Mouse (Mus musculus) Patski (cell line): ENCODE measurements around the gene Slfn5. TPM values are rescaled to one million over a fixed set of nuclear protein-coding genes. Genes with fewer than 3 reads are reported as not detected.
A peak's percentile ranks its signal among the peaks of the same experiment; 100 is the strongest.

Experiments
- ATAC-seq: fragments of 100-300 bp; one replicate; pipeline ENCODE4 v1.8.0; 2021
- CTCF ChIA-PET: fragments of 350-600 bp; sonication (Branson Sonifier 250); formaldehyde crosslinking; loops from one replicate; lab custom pipeline; 2022; ENCODE audit warnings: inconsistent platforms; lab: Charles Lee
- POLR2A ChIA-PET: fragments of 350-600 bp; sonication (Branson Sonifier 250); formaldehyde crosslinking; loops from one replicate; lab custom pipeline; 2022; ENCODE audit warnings: antibody characterized with exemption, inconsistent platforms; lab: Charles Lee
- DNase-seq: peaks from one replicate; pipeline ENCODE4 v3.0.0-alpha.2; 2011; ENCODE audit warnings: low read depth, low spot score
- H3K27me3 ChIP-seq: fragments of 371-371 bp; one replicate; pipeline ENCODE4 v1.5.1; 2021
- CTCF ChIP-seq: fragments of 100-300 bp; IDR thresholded peaks from one replicate; pipeline ENCODE4 v1.5.1; 2021
- in situ Hi-C: fragments of 300-500 bp; cut with MboI; formaldehyde crosslinking; loops from 3 replicates; pipeline ENCODE4 v1.11.1; 2018; ENCODE audit warnings: low pct_unique_long_range_greater_than_20kb, mixed read lengths
- polyA plus RNA-seq: library from polyadenylated mRNA; unstranded; gene quantifications from one replicate; pipeline ENCODE4 v1.2.3, GENCODE M21; 2021

Gene Slfn5
- not detected for polyA plus RNA-seq

- peaks cover 32% of the 10 kb centered on the region for H3K27me3 ChIP-seq
- in situ Hi-C loops: no loop called here
- TF ChIP-seq CTCF: no peak
- DNase-seq: no peak
- CTCF ChIA-PET: interaction anchor here (2.1 kb wide), 1 partner anchor 9 kb away, joined by 13 read pairs; no protein-coding TSS in a partner anchor
- POLR2A ChIA-PET: no interaction called here
- ATAC-seq: no peak
These were observed at the start of gene Slfn5 for GRCm38 (mm10) chr11:82950736-82951481. Gene Slfn5 (plus strand): TSS chr11:82951349.

GRCm38 (mm10) chr11:82901606-82902310, 49.4 kb upstream of the Slfn5 start:
- CTCF ChIA-PET: no interaction called here
- in situ Hi-C loops: loop anchor here (25.0 kb wide), 1 partner anchor 286 kb away; the partner anchor contains the start of genes Slfn3 and Slfn4
- no peak for DNase-seq
- no peak for ATAC-seq
- no peak for TF ChIP-seq CTCF
- no peaks in the 10 kb centered on the region for H3K27me3 ChIP-seq
- POLR2A ChIA-PET: no interaction called here

GRCm38 (mm10) chr11:82904952-82905351, 46.2 kb upstream of the Slfn5 start:
- ChIA-PET CTCF (interaction anchor here (0.8 to 1.7 kb wide), 3 partner anchors 9 to 11 kb away, joined by 3 to 4 read pairs (median 3); no protein-coding TSS in a partner anchor), POLR2A (no interaction called here)
- DNase-seq: no peak
- ATAC-seq: no peak
- H3K27me3 ChIP-seq: no peaks in the 10 kb centered on the region
- TF ChIP-seq CTCF: no peak
- in situ Hi-C loops: loop anchor here (25.0 kb wide), 1 partner anchor 282 kb away; the partner anchor contains the start of genes Slfn3 and Slfn4

GRCm38 (mm10) chr11:82905816-82906215, 45.3 kb upstream of the Slfn5 start:
- POLR2A ChIA-PET: no interaction called here
- CTCF ChIA-PET: interaction anchor here (1.0 to 1.2 kb wide), 2 partner anchors 8 to 12 kb away, joined by 3 read pairs; no protein-coding TSS in a partner anchor
- no peaks in the 10 kb centered on the region for H3K27me3 ChIP-seq
- no peak for DNase-seq
- in situ Hi-C loops: loop anchor here (25.0 kb wide), 1 partner anchor 281 kb away; the partner anchor contains the start of genes Slfn3 and Slfn4
- no peak for ATAC-seq
- TF ChIP-seq CTCF: no peak

- ChIA-PET POLR2A (interaction anchor here (0.9 kb wide), 1 partner anchor 17 kb away, joined by 4 read pairs; the partner anchor contains the start of gene Fndc8), CTCF (interaction anchor here (1.2 to 1.6 kb wide), 3 partner anchors 11 to 17 kb away, joined by 4 to 6 read pairs (median 5); partner anchors contain the start of genes Fndc8 and Rad51d)
- in situ Hi-C loops: loop anchor here (25.0 kb wide), 1 partner anchor 279 kb away; the partner anchor contains the start of genes Slfn3 and Slfn4
- TF ChIP-seq CTCF: peak; percentile 99
- H3K27me3 ChIP-seq: no peaks in the 10 kb centered on the region
- DNase-seq (no peak), ATAC-seq (peak; percentile 83)
These were observed 43.2 kb upstream of the Slfn5 start, which contains the start of gene Nle1 for GRCm38 (mm10) chr11:82907651-82908607. Gene Nle1 (minus strand): TSS chr11:82908411.

- ChIA-PET POLR2A (no interaction called here), CTCF (interaction anchor here (1.2 to 1.6 kb wide), 2 partner anchors 11 to 18 kb away, joined by 5 to 6 read pairs; partner anchors contain the start of gene Rad51d)
- H3K27me3 ChIP-seq: peaks cover 1% of the 10 kb centered on the region
- in situ Hi-C loops: loop anchor here (25.0 kb wide), 1 partner anchor 279 kb away; the partner anchor contains the start of genes Slfn3 and Slfn4
- TF ChIP-seq CTCF: no peak
- ATAC-seq: no peak
- no peak for DNase-seq
These were observed 42.5 kb upstream of the Slfn5 start for GRCm38 (mm10) chr11:82908608-82908989.

- ATAC-seq (no peak), DNase-seq (no peak)
- in situ Hi-C loops: loop anchor here (10.0 to 25.0 kb wide), 2 partner anchors 277 to 355 kb away; partner anchors contain the start of genes Slfn3 and Slfn4
- peaks cover 3% of the 10 kb centered on the region for H3K27me3 ChIP-seq
- CTCF ChIA-PET: no interaction called here
- POLR2A ChIA-PET: interaction anchor here (0.5 kb wide), 1 partner anchor 393 kb away, joined by 3 read pairs; no protein-coding TSS in a partner anchor
- no peak for TF ChIP-seq CTCF
These were observed 40.9 kb upstream of the Slfn5 start, which contains the start of gene Unc45b for GRCm38 (mm10) chr11:82910250-82910649. Gene Unc45b (plus strand): TSS chr11:82910550.

- CTCF ChIA-PET: no interaction called here
- peaks cover 3% of the 10 kb centered on the region for H3K27me3 ChIP-seq
- no peak for TF ChIP-seq CTCF
- POLR2A ChIA-PET: no interaction called here
- DNase-seq (no peak), ATAC-seq (no peak)
- in situ Hi-C loops: loop anchor here (10.0 to 25.0 kb wide), 2 partner anchors 276 to 354 kb away; partner anchors contain the start of genes Slfn3 and Slfn4
These were observed 40.3 kb upstream of the Slfn5 start for GRCm38 (mm10) chr11:82910679-82911389.
